Mouse (Mus musculus) Patski (cell line): Measurements from ENCODE around the gene Fam135a. TPM values are rescaled to one million over a fixed set of nuclear protein-coding genes. Genes with fewer than 3 reads are reported as not detected.
"Not testable (repeated sequence)": the region's sequence is repeated elsewhere in the genome, so short reads cannot be mapped to it uniquely, and the experiment has no call there.

ENCODE experiments used
- ATAC-seq: fragments of 100-300 bp; one replicate; pipeline ENCODE4 v1.8.0; 2021
- CTCF ChIA-PET: fragments of 350-600 bp; sonication (Branson Sonifier 250); formaldehyde crosslinking; loops from one replicate; lab custom pipeline; 2022; ENCODE audit warnings: inconsistent platforms; lab: Charles Lee
- POLR2A ChIA-PET: fragments of 350-600 bp; sonication (Branson Sonifier 250); formaldehyde crosslinking; loops from one replicate; lab custom pipeline; 2022; ENCODE audit warnings: antibody characterized with exemption, inconsistent platforms; lab: Charles Lee
- DNase-seq: peaks from one replicate; pipeline ENCODE4 v3.0.0-alpha.2; 2011; ENCODE audit warnings: low read depth, low spot score
- H3K27me3 ChIP-seq: fragments of 371-371 bp; one replicate; pipeline ENCODE4 v1.5.1; 2021
- CTCF ChIP-seq: fragments of 100-300 bp; IDR thresholded peaks from one replicate; pipeline ENCODE4 v1.5.1; 2021
- in situ Hi-C: fragments of 300-500 bp; cut with MboI; formaldehyde crosslinking; loops from 3 replicates; pipeline ENCODE4 v1.11.1; 2018; ENCODE audit warnings: low pct_unique_long_range_greater_than_20kb, mixed read lengths
- polyA plus RNA-seq: library from polyadenylated mRNA; unstranded; gene quantifications from one replicate; pipeline ENCODE4 v1.2.3, GENCODE M21; 2021

Gene Fam135a
- polyA plus RNA-seq, 1 experiment from 2014 or later: 55.5 TPM

GRCm38 (mm10) chr1:24010016-24010415 is 90.1 kb downstream of the Fam135a start:
- in situ Hi-C loops: no loop called here
- ATAC-seq (no peak), DNase-seq (no peak)
- H3K27me3 ChIP-seq: no peaks in the 10 kb centered on the region
- POLR2A ChIA-PET: no interaction called here
- CTCF ChIA-PET: no interaction called here
- no peak for TF ChIP-seq CTCF

- H3K27me3 ChIP-seq: no peaks in the 10 kb centered on the region
- ATAC-seq (no peak), DNase-seq (no peak)
- in situ Hi-C loops: loop anchor here (5.0 to 10.0 kb wide), 2 partner anchors 85 to 183 kb away; partner anchors contain the start of gene Smap1
- POLR2A ChIA-PET: no interaction called here
- CTCF ChIA-PET: no interaction called here
- no peak for TF ChIP-seq CTCF
These were observed 92.5 kb downstream of the Fam135a start for GRCm38 (mm10) chr1:24007621-24008020.

- in situ Hi-C loops: loop anchor here (5.0 to 10.0 kb wide), 2 partner anchors 83 to 180 kb away; partner anchors contain the start of gene Smap1
- TF ChIP-seq CTCF: no peak
- DNase-seq: peak; percentile 41
- peak; percentile 88 for ATAC-seq
- ChIA-PET POLR2A (interaction anchor here (0.6 kb wide), 1 partner anchor 716 kb away, joined by 4 read pairs; no protein-coding TSS in a partner anchor), CTCF (interaction anchor here (1.7 kb wide), 1 partner anchor 16 kb away, joined by 5 read pairs; no protein-coding TSS in a partner anchor)
- H3K27me3 ChIP-seq: no peaks in the 10 kb centered on the region
These were observed 94.9 kb downstream of the Fam135a start, which contains the start of gene Sdhaf4 for GRCm38 (mm10) chr1:24005070-24005804. Gene Sdhaf4, minus strand, starts transcription at chr1:24005656.

- TF ChIP-seq CTCF: no peak
- POLR2A ChIA-PET: no interaction called here
- CTCF ChIA-PET: no interaction called here
- DNase-seq (no peak), ATAC-seq (no peak)
- in situ Hi-C loops: no loop called here
- no peaks in the 10 kb centered on the region for H3K27me3 ChIP-seq
These were observed 100.8 kb downstream of the Fam135a start for GRCm38 (mm10) chr1:23999318-23999717.

- ChIA-PET POLR2A (no interaction called here), CTCF (no interaction called here)
- no peaks in the 10 kb centered on the region for H3K27me3 ChIP-seq
- TF ChIP-seq CTCF: no peak
- in situ Hi-C loops: no loop called here
- DNase-seq (no peak), ATAC-seq (no peak)
These were observed 101.3 kb downstream of the Fam135a start for GRCm38 (mm10) chr1:23998866-23999265.

- CTCF ChIA-PET: no interaction called here
These were observed 101.9 kb downstream of the Fam135a start for GRCm38 (mm10) chr1:23998120-23998810.

GRCm38 (mm10) chr1:23997493-23997892 is 102.6 kb downstream of the Fam135a start:
- in situ Hi-C loops: no loop called here
- no peak for TF ChIP-seq CTCF
- POLR2A ChIA-PET: interaction anchor here (0.6 kb wide), 1 partner anchor 32 kb away, joined by 3 read pairs; no protein-coding TSS in a partner anchor
- no peaks in the 10 kb centered on the region for H3K27me3 ChIP-seq
- ATAC-seq: no peak
- CTCF ChIA-PET: no interaction called here
- DNase-seq: no peak

More at GRCm38 (mm10) chr1:23998120-23998810, 101.9 kb downstream of the Fam135a start:
- no peak for TF ChIP-seq CTCF
- in situ Hi-C loops: no loop called here
- DNase-seq: no peak
- POLR2A ChIA-PET: no interaction called here
- no peak for ATAC-seq
- no peaks in the 10 kb centered on the region for H3K27me3 ChIP-seq

GRCm38 (mm10) chr1:23995420-23995819 is 104.7 kb downstream of the Fam135a start:
- ATAC-seq (no peak), DNase-seq (no peak)
- no peaks in the 10 kb centered on the region for H3K27me3 ChIP-seq
- peak; percentile 10 for TF ChIP-seq CTCF
- POLR2A ChIA-PET: no interaction called here
- in situ Hi-C loops: no loop called here
- CTCF ChIA-PET: interaction anchor here (0.8 kb wide), 1 partner anchor 92 kb away, joined by 4 read pairs; no protein-coding TSS in a partner anchor

GRCm38 (mm10) chr1:23983118-23983517 is 117.0 kb downstream of the Fam135a start:
- DNase-seq: no peak
- in situ Hi-C loops: no loop called here
- ATAC-seq: no peak
- peaks cover 35% of the 10 kb centered on the region for H3K27me3 ChIP-seq
- POLR2A ChIA-PET: no interaction called here
- no peak for TF ChIP-seq CTCF
- CTCF ChIA-PET: no interaction called here

GRCm38 (mm10) chr1:23978281-23978680 is 121.9 kb downstream of the Fam135a start:
- no peak for TF ChIP-seq CTCF
- CTCF ChIA-PET: no interaction called here

GRCm38 (mm10) chr1:23971159-23971558 is 129.0 kb downstream of the Fam135a start:
- POLR2A ChIA-PET, H3K27me3 ChIP-seq, in situ Hi-C loops, DNase-seq, ATAC-seq, CTCF ChIA-PET: not testable (repeated sequence)

More at GRCm38 (mm10) chr1:23978281-23978680, 121.9 kb downstream of the Fam135a start:
- peaks cover 28% of the 10 kb centered on the region for H3K27me3 ChIP-seq
- POLR2A ChIA-PET: no interaction called here
- ATAC-seq: no peak
- in situ Hi-C loops: no loop called here
- no peak for DNase-seq
